Mouse (Mus musculus): ENCODE measurements around the gene Ubl3. TPM values are rescaled to one million over a fixed set of nuclear protein-coding genes. Genes with fewer than 3 reads are reported as not detected.

The Ubl3 gene
- polyA plus RNA-seq, 1 experiment from 2014 or later: 73.2 TPM

DNA sequence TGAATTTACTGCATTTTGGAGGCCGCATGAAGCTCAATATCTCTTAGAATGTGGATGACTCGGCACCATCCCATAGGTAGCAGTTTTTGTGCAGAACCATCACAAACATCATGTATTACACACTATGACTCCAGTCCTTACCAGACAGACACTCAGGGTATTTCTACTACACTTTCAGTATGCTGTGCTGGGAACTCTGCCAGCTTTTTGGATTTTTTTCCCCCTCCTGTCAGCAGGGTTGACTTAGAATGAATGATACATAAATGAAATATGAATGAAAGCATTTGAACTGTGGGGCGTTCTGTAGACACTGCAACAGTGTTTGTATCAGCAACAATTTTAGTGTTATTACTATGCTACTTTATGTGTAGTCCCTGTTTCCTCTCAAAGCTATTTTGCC lies 17.9 kb downstream of the Ubl3 start:
- Histone ChIP-seq H3K4me1 (ENCODE audit: control insufficient read depth, insufficient read depth, low read length) (peaks cover 10% of the 10 kb centered on the region), H3K4me2 (ENCODE audit: low read depth, low read length) (no peak overlapping the region)
- 62% methylated on average over 3 of the region's 3 CpGs for WGBS

DNA sequence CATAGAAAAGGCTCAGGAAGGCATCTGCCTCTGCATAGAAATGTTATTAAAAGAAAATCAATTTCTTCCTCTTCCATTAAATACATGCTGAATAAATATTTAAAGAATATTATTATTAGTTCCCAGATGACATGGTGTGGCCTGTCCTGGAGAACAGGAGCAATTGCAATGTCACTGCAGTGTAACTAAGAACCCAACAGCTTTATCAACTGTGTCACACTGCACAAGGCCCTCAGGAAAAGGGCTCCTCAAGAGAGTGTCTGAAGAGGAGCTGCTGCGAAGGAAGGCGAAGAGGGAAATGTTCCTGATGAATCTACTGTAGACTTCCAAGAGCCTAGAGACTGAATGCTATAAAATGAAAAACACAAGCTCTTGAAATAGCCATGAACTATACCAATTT lies 18.7 kb downstream of the Ubl3 start:
- WGBS: 91% methylated on average over 2 of the region's 2 CpGs
- no peak overlapping the region for H3K4me3 ChIP-seq (ENCODE audit: low read depth, low read length)
- no peak overlapping the region for H3K27ac ChIP-seq (replicated peaks; ENCODE audit: low read depth, low read length)
- no peaks in the 10 kb centered on the region for H3K27me3 ChIP-seq (replicated peaks; ENCODE audit: control insufficient read depth, insufficient read depth, low read length)
- no peak overlapping the region for H3K9ac ChIP-seq (ENCODE audit: low read depth, low read length)
- H3K4me1 ChIP-seq (ENCODE audit: control insufficient read depth, insufficient read depth, low read length): peaks cover 10% of the 10 kb centered on the region
- ATAC-seq (ENCODE audit: low read depth) (no peak), DNase-seq (ENCODE audit: low spot score) (no peak)
- H3K4me2 ChIP-seq (ENCODE audit: low read depth, low read length): no peak overlapping the region
- H3K9me3 ChIP-seq (ENCODE audit: control insufficient read depth, low read length): no peaks in the 10 kb centered on the region
- no peaks in the 10 kb centered on the region for H3K36me3 ChIP-seq (ENCODE audit: control insufficient read depth, insufficient read depth, low read length)

More for the DNA sequence above, 17.9 kb downstream of the Ubl3 start:
- ATAC-seq (ENCODE audit: low read depth) (no peak), DNase-seq (ENCODE audit: low spot score) (peak; percentile 61)
- no peaks in the 10 kb centered on the region for H3K9me3 ChIP-seq (ENCODE audit: control insufficient read depth, low read length)
- H3K27ac ChIP-seq (replicated peaks; ENCODE audit: low read depth, low read length): no peak overlapping the region
- H3K27me3 ChIP-seq (replicated peaks; ENCODE audit: control insufficient read depth, insufficient read depth, low read length): no peaks in the 10 kb centered on the region
- no peak overlapping the region for H3K9ac ChIP-seq (ENCODE audit: low read depth, low read length)
- H3K4me3 ChIP-seq (ENCODE audit: low read depth, low read length): no peak overlapping the region
- H3K36me3 ChIP-seq (ENCODE audit: control insufficient read depth, insufficient read depth, low read length): no peaks in the 10 kb centered on the region

DNA sequence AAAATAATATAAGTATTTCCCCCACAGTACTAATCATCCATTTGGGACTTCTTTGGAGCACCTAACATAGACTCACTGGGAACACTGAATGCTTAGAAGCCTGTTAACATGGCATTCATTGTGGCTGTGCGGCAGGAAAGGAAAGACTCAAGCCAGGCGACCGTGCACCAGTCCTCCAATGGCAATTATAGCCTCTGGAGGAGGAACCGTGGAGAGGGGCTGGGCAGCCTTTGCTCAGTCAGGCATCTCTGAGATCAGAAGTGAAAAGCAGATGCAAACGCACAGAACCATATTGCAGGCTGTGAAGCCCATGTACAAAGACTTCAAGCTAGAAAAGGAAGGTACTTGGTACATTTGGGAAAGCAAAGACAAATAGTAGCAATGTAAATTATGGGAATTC lies 20.4 kb downstream of the Ubl3 start:
- Histone ChIP-seq H3K4me2 (ENCODE audit: low read depth, low read length) (no peak overlapping the region), H3K36me3 (ENCODE audit: control insufficient read depth, insufficient read depth, low read length) (no peaks in the 10 kb centered on the region), H3K27ac (replicated peaks; ENCODE audit: low read depth, low read length) (no peak overlapping the region), H3K9me3 (ENCODE audit: control insufficient read depth, low read length) (no peaks in the 10 kb centered on the region), H3K4me1 (ENCODE audit: control insufficient read depth, insufficient read depth, low read length) (peaks cover 16% of the 10 kb centered on the region), H3K27me3 (replicated peaks; ENCODE audit: control insufficient read depth, insufficient read depth, low read length) (no peaks in the 10 kb centered on the region), H3K9ac (ENCODE audit: low read depth, low read length) (no peak overlapping the region), H3K4me3 (ENCODE audit: low read depth, low read length) (no peak overlapping the region)
- ATAC-seq (ENCODE audit: low read depth) (no peak), DNase-seq (ENCODE audit: low spot score) (no peak)
- WGBS: 25% methylated on average over 5 of the region's 5 CpGs

DNA sequence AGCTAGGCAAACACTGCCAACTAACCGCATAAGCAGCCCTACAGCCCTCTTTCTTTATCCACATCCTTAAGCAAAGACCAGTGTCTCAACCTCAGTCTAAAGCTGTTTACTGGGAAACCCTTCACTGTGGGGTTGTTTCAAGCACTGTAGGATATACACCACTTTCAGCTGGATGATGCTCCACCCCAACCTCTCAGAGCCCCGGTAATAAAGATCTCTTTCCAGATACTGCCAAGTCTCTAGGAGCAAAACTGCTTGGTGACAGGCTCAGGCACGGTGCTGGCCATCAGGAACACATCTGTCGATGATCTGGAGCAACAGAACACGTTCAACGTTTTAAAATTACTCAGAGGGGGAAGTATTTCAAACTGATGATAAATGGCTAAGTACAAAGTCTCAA lies 25.0 kb downstream of the Ubl3 start:
- WGBS: 43% methylated on average over 6 of the region's 6 CpGs
- Histone ChIP-seq H3K4me3 (ENCODE audit: low read depth, low read length) (no peak overlapping the region), H3K4me2 (ENCODE audit: low read depth, low read length) (no peak overlapping the region), H3K27me3 (replicated peaks; ENCODE audit: control insufficient read depth, insufficient read depth, low read length) (no peaks in the 10 kb centered on the region), H3K27ac (replicated peaks; ENCODE audit: low read depth, low read length) (no peak overlapping the region), H3K9ac (ENCODE audit: low read depth, low read length) (no peak overlapping the region), H3K9me3 (ENCODE audit: control insufficient read depth, low read length) (no peaks in the 10 kb centered on the region), H3K4me1 (ENCODE audit: control insufficient read depth, insufficient read depth, low read length) (peaks cover 6% of the 10 kb centered on the region; the same call in 1 of the 2 replicates), H3K36me3 (ENCODE audit: control insufficient read depth, insufficient read depth, low read length) (no peaks in the 10 kb centered on the region)
- ATAC-seq (ENCODE audit: low read depth): no peak
- DNase-seq (ENCODE audit: low spot score): no peak

DNA sequence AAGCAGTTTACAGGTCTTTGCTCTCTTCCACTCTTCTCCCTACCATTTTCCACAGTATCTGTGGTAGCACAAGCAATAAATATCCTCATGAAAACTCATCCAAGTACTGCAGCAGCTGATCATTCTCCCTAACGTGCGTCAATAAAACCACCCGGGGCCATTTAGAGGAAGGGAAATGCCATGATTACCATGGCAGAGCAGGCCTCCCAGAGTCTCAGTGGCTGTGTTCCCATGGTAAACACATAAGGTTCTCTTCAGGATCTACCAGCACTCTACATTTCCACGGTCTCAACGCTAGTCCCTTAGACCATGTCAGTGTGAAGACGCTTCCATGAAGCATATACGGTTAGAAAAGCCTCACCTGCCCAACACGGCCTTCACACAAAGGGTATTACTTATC lies 26.0 kb downstream of the Ubl3 start:
- Histone ChIP-seq H3K4me1 (ENCODE audit: control insufficient read depth, insufficient read depth, low read length) (peaks cover 6% of the 10 kb centered on the region; the same call in 1 of the 2 replicates), H3K9ac (ENCODE audit: low read depth, low read length) (no peak overlapping the region), H3K27ac (replicated peaks; ENCODE audit: low read depth, low read length) (no peak overlapping the region), H3K36me3 (ENCODE audit: control insufficient read depth, insufficient read depth, low read length) (no peaks in the 10 kb centered on the region), H3K4me2 (ENCODE audit: low read depth, low read length) (no peak overlapping the region), H3K9me3 (ENCODE audit: control insufficient read depth, low read length) (no peaks in the 10 kb centered on the region), H3K4me3 (ENCODE audit: low read depth, low read length) (no peak overlapping the region), H3K27me3 (replicated peaks; ENCODE audit: control insufficient read depth, insufficient read depth, low read length) (no peaks in the 10 kb centered on the region)
- DNase-seq (ENCODE audit: low spot score) (peak; percentile 54), ATAC-seq (ENCODE audit: low read depth) (peak; percentile 60; the same call in 1 of the 2 replicates)
- 65% methylated on average over 8 of the region's 8 CpGs for WGBS

DNA sequence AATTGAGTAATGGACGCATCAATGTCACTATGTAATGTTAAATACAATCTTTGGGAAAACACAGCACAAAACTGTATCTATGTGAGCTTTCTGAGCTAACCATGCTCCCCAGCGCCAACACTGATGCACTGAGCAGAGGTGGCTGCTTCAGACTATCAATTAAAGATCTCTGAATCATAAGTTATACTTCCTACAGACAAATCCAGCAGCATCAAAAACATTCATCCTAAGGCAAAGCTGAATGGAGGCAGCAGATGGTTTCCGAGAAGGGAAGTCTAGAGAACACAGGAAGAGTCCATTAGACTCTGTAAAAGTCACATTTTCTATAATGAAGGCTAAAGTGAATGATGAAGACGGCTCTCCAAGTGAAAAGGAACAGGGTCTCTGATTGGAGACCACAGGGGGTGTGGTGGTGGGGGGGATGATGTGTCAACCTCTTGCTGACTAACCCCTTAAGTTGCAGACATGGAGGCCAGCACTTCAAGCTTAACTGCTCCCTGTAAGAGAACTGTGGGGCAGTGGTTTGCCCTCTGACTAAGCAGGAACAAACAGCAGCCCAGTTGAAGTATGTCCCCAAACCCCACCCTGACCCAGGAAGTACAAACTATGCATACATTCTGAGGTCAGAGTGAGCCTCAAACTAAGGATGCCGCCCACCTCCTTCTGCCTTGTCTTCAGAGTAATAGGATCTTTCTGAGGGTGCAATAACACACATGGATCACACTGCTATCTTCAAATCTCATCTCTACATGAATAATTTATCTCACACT lies 29.2 kb downstream of the Ubl3 start:
- H3K9me3 ChIP-seq (ENCODE audit: control insufficient read depth, low read length): no peaks in the 10 kb centered on the region
- no peak overlapping the region for H3K4me2 ChIP-seq (ENCODE audit: low read depth, low read length)
- WGBS: 75% methylated on average over 5 of the region's 5 CpGs
- no peak overlapping the region for H3K4me3 ChIP-seq (ENCODE audit: low read depth, low read length)
- ATAC-seq (ENCODE audit: low read depth) (no peak), DNase-seq (ENCODE audit: low spot score) (no peak)
- H3K4me1 ChIP-seq (ENCODE audit: control insufficient read depth, insufficient read depth, low read length): peaks cover 5% of the 10 kb centered on the region; the same call in 1 of the 2 replicates
- H3K27ac ChIP-seq (replicated peaks; ENCODE audit: low read depth, low read length): no peak overlapping the region
- H3K9ac ChIP-seq (ENCODE audit: low read depth, low read length): no peak overlapping the region
- H3K27me3 ChIP-seq (replicated peaks; ENCODE audit: control insufficient read depth, insufficient read depth, low read length): no peaks in the 10 kb centered on the region
- H3K36me3 ChIP-seq (ENCODE audit: control insufficient read depth, insufficient read depth, low read length): no peaks in the 10 kb centered on the region

DNA sequence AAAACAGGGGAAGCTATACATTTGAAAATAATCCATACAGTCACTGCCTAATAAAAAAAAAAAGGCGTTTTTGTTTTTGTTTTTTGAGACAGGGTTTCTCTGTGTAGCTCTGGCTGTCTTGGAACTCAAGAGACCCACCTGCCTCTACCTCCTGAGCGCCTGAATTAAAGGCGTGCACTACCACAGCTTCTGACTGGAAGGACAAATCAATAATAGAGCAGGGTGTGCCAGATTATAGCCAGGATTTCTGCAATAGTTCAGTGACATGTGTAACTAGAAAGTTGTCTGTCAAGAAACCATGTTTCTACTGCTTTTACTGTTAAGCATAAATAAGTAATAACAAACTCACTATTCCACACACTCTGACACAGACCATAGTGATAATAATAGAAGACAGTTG lies 30.2 kb downstream of the Ubl3 start:
- H3K4me1 ChIP-seq (ENCODE audit: control insufficient read depth, insufficient read depth, low read length): no peaks in the 10 kb centered on the region
- no peak overlapping the region for H3K27ac ChIP-seq (replicated peaks; ENCODE audit: low read depth, low read length)
- ATAC-seq (ENCODE audit: low read depth) (no peak), DNase-seq (ENCODE audit: low spot score) (no peak)
- no peaks in the 10 kb centered on the region for H3K27me3 ChIP-seq (replicated peaks; ENCODE audit: control insufficient read depth, insufficient read depth, low read length)
- 73% methylated on average over 3 of the region's 3 CpGs for WGBS
- no peak overlapping the region for H3K9ac ChIP-seq (ENCODE audit: low read depth, low read length)
- H3K9me3 ChIP-seq (ENCODE audit: control insufficient read depth, low read length): no peaks in the 10 kb centered on the region
- H3K4me3 ChIP-seq (ENCODE audit: low read depth, low read length): no peak overlapping the region
- no peak overlapping the region for H3K4me2 ChIP-seq (ENCODE audit: low read depth, low read length)
- H3K36me3 ChIP-seq (ENCODE audit: control insufficient read depth, insufficient read depth, low read length): no peaks in the 10 kb centered on the region

DNA sequence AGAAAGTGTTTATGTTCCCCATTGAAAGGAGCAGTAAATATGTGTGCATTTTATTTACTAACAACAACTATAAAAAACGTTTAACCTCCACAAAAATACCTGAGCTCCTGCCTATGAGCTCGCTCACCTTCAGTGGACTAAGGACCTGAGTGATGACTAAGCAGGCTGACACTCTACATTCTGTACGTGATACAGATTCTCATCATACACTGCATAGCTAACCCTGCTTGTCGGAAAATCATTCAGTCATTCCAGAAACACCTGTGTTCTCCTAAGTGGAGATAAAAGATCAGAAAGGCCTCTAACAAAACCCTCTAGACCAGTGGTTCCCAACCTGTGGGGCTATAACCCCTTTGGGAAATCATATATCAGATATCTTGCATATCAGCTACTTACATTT lies 35.1 kb downstream of the Ubl3 start:
- no peaks in the 10 kb centered on the region for H3K9me3 ChIP-seq (ENCODE audit: control insufficient read depth, low read length)
- no peak overlapping the region for H3K9ac ChIP-seq (ENCODE audit: low read depth, low read length)
- no peak for DNase-seq (ENCODE audit: low spot score)
- WGBS: 68% methylated on average over 4 of the region's 4 CpGs
- H3K4me1 ChIP-seq (ENCODE audit: control insufficient read depth, insufficient read depth, low read length): no peaks in the 10 kb centered on the region
- no peak for ATAC-seq (ENCODE audit: low read depth)
- H3K4me2 ChIP-seq (ENCODE audit: low read depth, low read length): no peak overlapping the region
- no peaks in the 10 kb centered on the region for H3K36me3 ChIP-seq (ENCODE audit: control insufficient read depth, insufficient read depth, low read length)
- H3K27ac ChIP-seq (replicated peaks; ENCODE audit: low read depth, low read length): no peak overlapping the region
- no peak overlapping the region for H3K4me3 ChIP-seq (ENCODE audit: low read depth, low read length)
- no peaks in the 10 kb centered on the region for H3K27me3 ChIP-seq (replicated peaks; ENCODE audit: control insufficient read depth, insufficient read depth, low read length)

DNA sequence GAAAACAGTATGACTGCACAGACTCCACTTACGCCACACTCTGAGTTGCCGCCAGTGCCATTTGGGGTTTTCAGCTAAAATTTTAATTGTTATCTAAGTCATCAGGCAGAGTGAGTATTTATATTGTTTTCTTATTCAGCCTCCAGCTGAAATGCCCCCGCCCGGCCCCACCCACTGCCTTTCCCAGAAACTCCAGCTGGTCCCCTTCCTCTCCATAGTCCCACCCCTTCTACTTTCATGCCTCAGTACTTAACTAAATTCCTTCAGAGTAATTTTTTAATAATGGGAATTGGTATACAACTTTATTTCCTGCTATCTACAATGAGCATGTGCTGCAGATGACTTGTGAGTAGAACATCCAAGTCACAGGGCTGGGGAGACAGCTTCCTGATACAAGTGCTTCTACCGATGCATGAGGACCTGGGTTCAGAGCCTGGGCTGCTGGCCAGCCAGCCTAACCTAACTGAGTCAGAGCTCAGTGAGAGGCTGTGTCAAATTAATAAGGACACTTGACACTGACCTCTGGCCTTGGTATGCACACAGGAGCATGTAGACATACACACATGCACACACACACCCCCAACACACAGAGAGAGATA lies 40.4 kb downstream of the Ubl3 start:
- Histone ChIP-seq H3K36me3 (ENCODE audit: control insufficient read depth, insufficient read depth, low read length) (peaks cover 24% of the 10 kb centered on the region; the same call in 1 of the 2 replicates), H3K27ac (replicated peaks; ENCODE audit: low read depth, low read length) (no peak overlapping the region), H3K9me3 (ENCODE audit: control insufficient read depth, low read length) (no peaks in the 10 kb centered on the region), H3K4me2 (ENCODE audit: low read depth, low read length) (no peak overlapping the region), H3K4me1 (ENCODE audit: control insufficient read depth, insufficient read depth, low read length) (no peaks in the 10 kb centered on the region), H3K27me3 (replicated peaks; ENCODE audit: control insufficient read depth, insufficient read depth, low read length) (no peaks in the 10 kb centered on the region), H3K9ac (ENCODE audit: low read depth, low read length) (no peak overlapping the region), H3K4me3 (ENCODE audit: low read depth, low read length) (no peak overlapping the region)
- ATAC-seq (ENCODE audit: low read depth): no peak
- 78% methylated on average over 5 of the region's 5 CpGs for WGBS
- no peak for DNase-seq (ENCODE audit: low spot score)
